Mouse (Mus musculus) lung, postnatal 25 days (tissue): Measurements from ENCODE around the gene Gpr137.

Experiments used
- DNase-seq: peaks from one replicate; pipeline ENCODE4 v3.0.0; 2022; ENCODE audit warnings: low spot score

Gpr137 gene

DNA sequence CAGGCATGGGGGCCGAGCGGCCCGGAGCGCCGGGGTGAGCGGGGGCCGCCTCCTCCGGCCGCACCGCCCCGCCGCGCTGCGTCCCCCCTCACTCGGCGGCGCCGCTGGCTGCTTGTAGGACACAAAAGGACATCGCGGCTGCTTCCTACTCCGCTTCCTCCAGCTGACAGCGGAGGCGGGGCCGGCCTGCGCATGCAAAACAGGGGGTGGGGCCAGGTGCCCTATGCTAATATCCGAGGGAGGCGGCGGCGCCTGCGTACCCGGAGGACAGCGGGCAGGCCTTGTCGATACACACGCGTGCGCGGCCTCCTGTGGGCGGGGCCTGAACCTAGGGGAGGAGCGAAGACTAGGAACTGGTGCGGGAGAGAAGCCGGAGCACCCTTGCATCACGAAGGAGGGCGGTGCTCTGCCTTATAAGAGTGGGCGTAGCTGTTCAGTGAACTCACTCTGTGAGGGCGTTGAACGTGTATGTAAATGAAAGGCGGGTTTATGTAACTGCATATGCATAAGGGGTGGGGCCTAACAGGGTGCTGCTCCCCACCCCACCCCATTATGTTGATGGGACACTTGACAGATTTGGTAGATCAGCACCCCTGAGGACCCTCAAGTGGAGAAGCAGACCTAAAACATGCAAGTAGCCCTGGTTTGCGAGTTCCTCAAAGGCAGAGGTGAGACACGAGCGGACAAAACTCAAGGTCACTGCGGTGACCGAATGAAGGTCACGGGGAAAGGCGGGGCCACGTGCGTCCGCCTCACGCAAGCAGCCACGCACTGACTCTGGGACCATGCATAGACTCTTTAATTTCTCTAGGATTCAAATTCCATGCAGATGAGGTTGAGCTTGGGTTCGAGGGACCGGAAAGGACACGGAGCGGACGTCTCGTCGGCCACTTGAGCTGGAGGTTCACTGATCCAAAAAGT, 20.4 kb downstream of the Gpr137 start, which contains the start of gene Esrra:
TSS of gene Esrra (minus strand) at position 167 of the 921 bp plus-strand sequence.
- peak; percentile 100 for DNase-seq

DNA sequence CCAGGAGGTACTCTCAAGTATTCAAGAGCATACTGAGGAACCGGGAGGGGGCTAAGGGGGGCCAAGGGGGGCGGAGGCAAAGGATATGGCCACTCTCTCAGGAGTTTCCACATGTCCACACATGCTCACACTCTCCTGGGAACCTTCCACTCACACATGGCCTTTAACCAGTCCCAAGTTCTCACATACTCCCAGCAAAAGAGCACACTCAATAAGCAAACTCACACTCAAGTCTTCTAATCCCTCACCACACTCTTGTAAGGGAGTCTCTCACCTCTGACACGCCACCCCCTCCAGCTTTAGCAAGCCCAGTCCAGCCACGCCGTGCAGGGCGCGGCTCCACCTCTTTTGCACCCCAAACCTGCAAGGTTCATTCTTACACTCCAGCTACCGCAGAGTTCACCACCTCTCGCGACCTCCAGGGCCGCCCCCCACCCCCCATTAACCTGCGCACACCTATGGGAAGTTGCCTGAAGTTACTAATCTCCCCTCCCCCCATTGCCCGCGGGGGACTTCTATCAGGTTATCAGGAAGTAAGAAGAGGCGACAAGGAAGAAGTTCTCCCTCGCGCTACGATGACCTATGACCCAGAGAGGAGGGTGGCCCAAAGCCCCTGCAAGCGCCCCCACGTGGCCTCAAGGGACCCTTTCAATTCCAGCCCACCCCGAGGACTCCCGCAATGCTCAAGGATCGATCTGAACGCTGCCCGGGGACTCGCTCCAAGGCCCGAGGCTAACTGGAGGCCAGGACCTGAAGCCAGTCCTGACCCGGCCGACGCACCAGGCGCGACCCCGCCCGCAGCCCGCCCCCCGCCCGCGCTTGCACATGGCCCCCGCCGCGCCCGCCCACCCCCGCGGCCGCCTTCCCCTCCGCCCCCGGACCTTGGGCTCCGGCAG, 21.3 kb downstream of the Gpr137 start:
- DNase-seq: peak; percentile 42

DNA sequence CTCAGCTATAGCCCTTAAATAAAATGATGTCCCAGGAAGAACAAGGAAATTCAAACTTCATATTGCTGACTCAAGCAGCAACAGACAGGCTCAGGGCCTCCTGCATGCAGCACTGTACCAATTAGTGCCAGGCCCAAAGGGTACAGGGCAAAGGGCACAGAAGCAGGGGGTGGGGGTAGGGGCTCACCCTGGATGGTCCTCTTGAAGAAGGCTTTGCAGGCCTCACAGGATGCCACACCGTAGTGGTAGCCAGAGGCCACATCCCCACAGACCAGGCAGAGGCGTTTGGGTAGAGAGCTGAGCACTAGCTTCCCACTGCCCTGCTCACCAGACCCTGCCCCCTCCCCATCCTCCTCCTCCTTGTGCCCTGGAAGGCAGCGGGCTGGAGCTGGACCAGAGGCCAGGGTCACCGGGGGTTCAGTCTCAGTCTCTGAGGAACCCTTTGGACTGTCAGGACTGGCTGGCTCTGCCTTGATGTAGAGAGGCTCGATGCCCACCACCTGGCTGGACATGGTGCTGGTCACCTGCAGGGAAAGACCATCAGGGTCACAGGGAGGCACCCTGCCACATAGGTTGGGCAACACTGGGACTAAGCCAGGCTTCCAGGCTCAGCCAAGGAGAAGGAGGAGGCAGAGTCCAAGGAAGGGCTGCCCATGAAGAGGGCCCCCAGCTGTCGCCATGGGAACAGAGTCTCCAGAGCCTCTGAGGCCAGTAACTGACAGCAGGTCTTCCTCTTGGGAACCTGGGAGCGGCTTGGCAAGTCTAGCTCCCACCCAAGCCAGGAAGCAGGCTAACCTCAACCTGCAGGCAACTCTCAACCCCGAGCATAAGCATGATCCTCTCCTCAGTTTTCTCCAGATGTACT, 22.2 kb downstream of the Gpr137 start:
- DNase-seq: peak; percentile 55

DNA sequence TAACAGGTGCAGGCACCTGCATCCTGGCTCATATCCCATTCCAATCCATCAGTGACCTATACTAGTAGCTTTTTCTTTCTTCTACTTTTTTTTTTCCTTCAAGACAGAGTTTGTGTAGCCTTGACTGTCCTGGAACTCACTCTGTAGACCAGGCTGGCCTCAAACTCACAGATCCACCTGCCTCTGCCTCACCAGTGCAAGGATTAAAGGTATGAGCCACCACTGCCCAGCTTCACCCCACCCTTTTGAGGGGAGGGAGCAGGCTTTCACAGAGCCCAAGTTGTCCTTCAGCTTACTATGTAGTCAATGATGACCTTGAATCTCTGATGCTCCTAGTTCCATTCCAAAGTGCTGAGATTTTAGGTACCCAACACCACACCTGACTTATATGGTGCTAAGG, 22.8 kb downstream of the Gpr137 start:
- no peak for DNase-seq

DNA sequence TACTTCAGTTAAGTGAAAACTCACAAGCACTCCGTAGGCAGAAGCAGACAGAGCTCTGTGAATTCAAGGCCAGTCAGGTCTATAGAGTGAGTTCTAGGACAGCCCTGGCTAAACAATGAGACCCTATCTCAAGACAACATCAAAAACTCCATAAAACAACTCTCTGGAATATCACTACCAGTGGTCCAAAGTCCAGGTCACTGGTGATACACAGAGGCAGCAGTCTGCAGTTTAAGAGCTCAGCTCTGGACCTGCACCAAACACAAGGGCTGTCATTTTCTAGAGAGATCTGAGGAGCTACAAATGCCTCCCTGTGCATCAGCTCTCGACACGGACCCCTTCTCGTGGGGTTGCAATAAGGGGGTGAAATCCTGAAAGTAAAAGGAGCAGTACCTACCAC, 24.0 kb downstream of the Gpr137 start:
- DNase-seq: no peak

DNA sequence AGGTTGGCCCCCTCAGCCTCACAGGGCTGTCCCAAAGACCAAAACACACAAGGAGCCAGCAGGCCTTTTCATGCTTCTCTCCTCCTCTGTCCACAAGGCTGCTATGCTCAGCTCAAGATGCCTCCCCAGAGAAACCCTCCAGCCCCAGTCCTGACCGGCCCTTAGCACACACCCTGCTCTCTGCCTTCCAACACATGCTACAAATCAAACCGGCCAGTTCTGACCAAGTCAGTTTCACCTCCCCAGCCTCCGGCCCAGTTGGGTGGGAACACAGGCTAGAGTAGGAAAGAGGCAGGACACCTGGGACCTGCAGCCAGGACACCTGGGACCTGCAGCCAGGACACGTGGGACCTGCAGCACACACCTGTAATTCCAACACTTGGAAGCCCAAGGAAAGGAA, 25.8 kb downstream of the Gpr137 start:
- DNase-seq: no peak

DNA sequence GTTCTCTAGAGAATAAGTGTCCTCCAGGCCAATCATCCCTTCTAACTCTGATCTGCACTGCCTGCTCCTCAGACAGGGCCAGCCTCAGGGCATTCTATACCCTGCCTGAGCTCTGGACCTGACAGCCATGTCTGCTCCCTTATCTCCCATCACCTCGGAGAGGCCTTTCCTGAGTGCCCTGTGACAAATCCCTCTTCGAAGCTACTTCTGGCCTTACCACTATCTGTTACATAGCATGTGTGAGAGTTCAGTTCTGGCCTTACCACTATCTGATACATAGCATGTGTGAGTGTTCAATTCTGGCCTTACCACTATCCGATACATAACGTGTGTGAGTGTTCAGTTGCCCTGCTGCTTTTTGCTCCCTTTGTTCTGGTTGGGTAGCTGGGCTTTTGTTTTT, 27.0 kb downstream of the Gpr137 start:
- no peak for DNase-seq

DNA sequence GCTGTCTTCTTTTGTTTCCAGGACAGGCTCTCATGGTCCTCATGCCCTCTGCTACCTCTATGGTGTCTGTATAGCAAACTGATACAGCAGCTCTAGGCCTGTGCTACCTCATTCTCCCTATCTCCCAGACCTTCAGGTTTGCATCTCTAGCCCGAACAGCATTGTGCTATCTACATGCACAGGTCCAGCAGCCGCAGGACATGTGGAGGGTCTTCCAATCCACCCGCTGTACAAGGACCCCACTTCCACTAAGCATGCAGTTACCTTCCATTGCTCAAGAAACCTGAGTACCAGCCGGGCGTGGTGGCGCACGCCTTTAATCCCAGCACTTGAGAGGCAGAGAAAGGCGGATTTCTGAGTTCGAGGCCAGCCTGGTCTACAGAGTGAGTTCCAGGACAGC, 27.7 kb downstream of the Gpr137 start:
- DNase-seq: no peak

DNA sequence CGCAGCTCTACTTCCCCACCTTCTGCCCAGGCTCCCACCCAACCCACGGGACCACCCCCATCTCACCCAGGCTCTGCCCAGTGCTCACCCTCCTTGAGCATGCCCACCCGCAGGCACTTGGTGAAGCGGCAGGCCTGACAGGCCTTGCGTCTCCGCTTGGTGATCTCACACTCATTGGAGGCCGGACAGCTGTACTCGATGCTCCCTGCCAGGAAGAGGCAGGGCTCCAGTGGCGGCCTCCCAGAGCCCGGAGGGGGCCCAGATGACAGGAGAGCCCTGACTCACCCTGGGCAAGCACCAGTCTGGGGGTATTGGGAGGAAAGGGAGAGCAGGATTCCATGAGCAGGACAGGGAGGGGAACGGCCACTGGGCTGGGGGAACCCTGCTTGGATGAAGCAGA, 28.3 kb downstream of the Gpr137 start:
- DNase-seq: no peak

DNA sequence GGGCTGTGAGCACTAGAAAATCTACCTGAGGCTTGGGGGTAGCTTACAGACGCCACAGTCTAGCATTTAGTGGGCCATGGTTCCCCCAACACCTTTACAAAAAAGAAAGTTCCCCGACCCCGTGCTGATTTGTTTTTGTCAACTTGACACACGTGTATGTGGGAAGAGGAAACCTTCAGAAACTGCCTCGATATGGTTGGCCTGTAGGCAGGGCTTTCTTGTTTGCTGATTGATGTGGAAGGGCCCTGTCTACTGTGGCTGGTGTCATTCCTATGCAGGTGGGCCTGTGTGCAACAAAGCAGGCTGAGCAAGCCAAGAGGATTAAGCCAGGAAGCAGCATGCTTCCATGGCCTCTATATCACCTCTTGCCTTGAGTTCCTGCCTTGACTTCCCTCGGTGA, 29.2 kb downstream of the Gpr137 start:
- no peak for DNase-seq

DNA sequence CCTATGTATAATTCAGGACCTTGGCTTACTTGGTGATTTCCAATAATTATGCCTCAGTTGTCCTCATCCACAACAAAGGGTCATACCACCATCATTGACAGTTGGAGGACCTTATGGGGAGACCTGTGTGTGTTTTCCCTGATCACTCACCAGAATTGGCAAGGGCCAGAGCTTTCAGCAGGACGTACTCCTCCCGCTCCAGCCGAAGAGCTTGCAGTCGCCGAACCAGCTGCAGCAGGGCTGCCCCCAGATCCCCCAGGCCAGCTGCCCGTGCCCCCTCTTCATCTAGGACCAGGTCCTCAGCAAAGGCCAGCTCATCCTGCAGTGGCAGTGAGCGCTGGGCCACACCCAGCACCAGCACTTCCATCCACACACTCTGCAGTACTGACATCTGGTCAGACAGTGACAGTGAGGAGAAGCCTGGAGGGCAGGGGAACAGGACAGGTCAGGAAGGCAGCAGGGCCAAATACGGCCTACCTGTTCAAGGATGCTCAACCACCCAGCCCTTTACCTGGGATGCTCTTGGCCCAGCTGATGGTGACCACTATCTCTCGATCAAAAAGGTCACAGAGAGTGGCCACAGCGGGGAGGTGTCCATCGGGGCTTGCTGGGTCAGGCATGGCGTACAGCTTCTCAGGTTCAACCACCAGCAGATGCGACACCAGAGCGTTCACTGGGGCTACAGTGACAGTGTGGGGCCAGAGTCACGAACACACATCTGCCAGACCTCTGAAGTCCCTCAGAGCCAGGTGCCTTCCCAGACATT, 29.9 kb downstream of the Gpr137 start:
- no peak for DNase-seq

DNA sequence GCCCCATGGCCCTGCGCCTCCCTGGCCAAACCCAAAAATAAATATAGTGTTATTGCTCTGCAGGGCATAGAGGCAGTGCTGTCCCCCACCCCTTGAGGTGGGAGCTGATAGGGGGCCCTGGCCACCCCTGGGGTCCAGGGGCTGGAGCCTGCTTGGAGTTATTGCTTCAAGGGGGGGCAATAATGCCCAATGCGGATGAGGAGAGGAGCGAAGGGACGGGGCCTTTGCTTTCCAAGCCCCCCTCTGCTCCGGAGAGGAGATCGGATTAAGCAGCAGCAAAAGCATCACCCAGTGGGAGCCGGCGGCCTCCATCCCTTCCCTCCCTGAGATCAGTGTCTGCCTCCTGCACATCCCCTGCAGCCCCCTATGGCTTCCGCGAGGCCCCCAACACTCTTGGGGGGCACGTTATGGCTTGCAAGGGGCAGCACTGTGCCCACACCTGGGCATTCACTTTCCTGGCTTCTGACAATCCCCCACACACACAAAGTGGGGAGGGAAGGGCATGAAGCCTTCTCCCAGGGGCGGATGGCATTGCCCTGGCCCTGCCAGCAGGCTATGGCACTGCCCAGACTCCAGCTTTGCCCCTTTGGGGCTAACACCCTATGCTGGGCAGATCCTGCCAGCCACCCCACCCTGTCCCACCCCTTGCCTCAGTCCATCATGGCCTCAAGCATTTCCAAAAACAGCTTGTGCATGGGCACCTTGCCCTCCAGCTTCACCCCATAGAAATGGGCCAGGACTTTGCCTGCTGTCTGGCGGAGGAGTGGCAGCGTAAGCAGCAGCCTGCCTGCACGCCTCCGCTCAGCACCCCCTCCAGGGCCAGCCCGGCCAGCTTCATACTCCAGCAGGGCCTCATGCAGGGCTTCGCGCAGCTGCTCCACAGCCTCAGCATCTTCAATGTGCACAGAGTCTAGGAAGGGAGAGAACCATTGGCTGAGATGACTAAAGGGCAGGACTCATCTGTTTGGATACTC, 30.9 kb downstream of the Gpr137 start:
- DNase-seq: no peak

DNA sequence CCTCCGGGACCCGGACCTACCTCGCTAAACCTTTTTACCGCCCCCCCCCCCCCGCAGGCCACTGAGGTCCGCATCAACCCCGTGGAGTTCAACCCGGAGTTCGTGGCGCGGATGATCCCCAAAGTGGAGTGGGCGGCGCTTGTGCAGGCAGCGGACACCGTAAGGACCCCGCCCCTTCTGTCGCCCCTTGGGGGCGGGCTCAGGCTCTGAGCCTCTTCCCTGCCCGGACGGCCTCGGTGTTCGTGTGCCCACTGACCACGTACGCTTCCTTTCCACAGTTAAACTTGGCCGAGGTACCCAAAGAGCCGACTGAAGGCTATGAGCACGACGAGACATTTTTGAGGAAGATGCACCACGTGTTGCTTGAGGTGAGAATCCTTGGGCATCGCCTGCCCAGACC, 32.0 kb downstream of the Gpr137 start:
- peak; percentile 37 for DNase-seq

DNA sequence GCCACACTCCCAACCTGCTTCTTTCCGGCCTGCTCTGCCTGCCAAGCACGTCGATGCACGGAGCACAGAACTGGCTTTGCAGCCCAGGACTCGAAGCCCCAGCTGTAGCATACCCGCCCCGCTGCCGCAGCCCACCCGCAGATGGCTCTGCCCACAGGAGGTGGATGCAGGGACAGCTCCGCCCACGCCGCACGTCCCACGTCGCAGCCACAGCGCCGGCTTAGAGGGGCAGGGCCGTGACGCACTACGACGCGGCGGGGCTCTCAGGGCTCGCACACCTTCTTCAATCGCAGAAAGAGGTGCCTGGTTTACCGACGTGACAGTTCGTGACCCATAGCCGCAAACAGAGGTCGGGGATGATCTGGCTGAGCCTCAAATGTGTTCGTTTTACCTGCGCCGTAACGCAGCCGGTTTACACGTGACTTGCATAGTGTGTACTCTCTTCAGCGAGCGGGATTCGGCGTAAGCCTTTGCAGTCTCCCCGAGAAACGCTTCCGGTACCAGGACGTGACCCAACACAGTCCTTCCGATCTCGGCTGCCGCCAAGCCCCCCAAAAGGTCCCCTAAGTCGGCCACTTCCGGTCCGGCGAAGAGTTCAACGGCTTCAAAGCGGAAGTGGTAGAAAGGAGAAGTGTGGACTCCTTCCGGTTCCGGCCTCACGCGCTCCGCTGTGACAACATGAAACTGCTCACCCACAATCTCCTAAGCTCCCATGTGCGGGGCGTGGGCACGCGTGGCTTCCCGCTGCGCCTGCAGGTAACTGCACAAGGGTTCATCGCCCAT, 32.6 kb downstream of the Gpr137 start, which contains the start of the genes Trmt112 and Prdx5:
TSS of gene Trmt112 (plus strand) at position 192 of the 783 bp plus-strand sequence.
TSS of gene Prdx5 (minus strand) at position 600 of the 783 bp plus-strand sequence.
- DNase-seq: peak; percentile 92

DNA sequence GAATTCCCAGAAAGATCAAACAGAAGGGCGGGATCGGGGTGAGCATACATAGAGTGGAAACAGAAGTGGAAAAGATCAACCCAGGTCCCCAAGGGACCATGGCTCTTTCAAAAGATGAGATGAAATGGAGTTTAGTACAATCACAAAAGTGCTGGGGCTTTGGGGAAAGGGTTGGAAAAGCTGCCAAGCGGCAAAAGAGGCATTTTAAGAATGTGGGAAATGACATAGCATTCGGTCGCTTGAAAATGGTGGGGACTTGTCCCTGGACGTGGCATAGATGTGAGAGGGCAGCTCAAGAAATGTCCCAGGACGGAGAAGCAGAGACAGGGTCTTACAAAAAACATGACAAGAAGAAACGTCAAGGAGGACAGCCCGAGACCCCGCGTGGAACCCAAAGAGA, 33.3 kb downstream of the Gpr137 start:
- no peak for DNase-seq

DNA sequence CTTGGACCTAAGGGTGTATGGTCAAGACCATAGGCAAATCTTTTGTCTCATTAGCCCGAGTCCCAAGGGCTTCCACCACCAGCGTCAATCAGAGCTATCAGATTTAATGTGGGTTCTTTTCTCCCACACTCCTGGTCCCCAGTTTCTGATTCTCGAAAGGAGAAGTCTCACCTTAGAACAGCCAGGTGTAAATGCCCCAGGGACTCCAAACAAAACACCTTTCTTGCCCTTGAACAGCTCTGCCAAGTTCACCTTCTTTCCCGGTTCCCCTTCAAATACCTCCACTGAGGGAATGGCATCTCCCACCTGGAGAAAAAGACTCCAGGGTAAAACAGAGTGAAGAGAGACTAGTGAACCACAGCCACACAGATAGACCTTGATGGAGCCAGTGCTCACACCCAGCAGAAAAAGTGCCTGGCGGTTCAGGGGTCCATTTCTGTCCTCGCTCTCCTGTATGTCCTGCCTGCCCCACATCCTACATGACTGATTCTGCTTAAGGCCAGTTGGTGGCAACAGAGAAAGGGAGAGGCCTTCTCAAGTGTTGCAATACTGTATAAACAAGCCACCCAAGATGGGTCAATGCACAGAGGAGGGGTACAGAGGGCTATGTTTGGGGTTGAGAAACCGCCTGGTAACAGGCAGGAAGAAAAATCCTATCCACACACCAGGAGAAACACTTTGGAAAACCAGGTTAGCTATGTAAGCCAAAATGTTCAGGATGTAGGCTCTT, 34.3 kb downstream of the Gpr137 start:
- DNase-seq: peak; percentile 36

DNA sequence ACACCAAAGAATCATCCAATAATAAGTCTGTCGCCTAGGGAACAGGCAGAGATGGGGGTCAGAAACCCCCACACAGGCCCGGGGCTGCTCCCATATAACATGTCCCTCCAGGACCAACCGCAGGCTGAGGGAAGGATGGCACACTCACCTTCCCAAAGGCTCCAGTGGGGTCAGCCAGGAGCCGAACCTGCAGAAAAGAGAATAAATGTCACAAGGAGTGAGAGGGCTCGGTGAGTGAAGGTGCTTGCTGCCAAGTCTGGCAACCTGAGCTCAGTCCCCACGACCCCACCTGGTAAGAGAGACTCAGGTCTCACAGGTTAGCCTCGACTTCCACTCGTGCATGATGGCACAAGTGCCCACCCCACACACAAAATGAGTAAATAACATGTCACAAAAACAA, 35.2 kb downstream of the Gpr137 start:
- DNase-seq: no peak

DNA sequence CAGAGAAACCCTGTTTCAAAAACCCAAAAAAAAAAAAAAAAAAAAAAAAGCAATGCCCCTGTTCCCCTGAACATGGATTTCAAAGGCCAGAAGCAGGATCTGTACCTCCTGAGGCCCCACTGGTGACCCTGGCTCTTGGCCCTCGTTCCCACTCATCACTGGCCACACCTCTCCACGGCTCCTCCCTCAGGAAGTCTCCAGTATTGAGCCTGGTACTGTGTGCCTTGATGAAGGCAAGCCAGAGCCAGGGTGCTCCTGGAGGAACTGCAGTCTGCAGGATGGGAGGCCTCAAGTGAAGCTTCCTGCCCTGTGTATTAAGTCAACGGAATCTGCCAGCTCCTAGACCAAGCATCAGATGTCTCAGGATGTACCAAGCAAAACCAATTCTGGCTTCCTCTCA, 36.1 kb downstream of the Gpr137 start:
- DNase-seq: no peak
